Mouse (Mus musculus): ENCODE results near the gene Psmd13. TPM values are rescaled to one million over a fixed set of nuclear protein-coding genes. Genes with fewer than 3 reads are reported as not detected.

Psmd13 gene
- polyA plus RNA-seq, 1 experiment: 130 TPM

DNA sequence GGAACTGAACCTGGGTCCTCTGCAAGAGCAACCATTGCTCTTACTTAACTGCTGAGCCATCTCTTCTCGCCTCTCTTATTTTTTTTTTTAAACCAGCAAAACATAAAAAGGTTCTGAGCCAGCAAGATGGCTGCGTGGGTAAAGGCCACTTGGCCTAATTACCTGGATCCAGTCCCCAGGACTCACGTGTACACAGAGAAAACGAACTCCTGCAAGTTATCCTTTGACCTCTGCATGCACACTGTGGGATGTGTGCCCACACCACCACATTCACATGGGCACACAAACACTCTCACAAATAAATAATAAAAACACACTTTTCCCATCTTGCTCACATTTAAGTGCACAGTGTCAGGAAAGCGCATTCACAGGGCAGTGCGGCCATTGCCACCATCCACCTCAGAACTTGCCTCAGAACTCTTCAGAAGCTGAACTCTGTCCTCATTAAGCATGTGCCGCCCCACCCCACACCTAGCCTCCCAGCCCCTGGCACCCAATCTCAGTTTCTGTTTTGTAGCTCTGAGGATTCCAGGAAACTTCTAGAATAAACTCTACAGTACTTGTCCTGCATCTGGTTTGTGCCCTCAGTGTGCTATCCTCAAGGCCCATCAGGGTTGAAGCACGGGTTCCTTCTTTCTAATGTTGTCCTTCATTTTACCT lies 32.4 kb downstream of the Psmd13 start:
- peaks cover 74% of the 10 kb centered on the region for H3K4me1 ChIP-seq
- H3K36me3 ChIP-seq (replicated peaks; ENCODE audit: low read length): no peaks in the 10 kb centered on the region
- no peaks in the 10 kb centered on the region for H3K9me3 ChIP-seq
- no peaks in the 10 kb centered on the region for H3K27me3 ChIP-seq (replicated peaks)
- no peak overlapping the region for H3K4me3 ChIP-seq (replicated peaks)
- no peak for TF ChIP-seq GATA1 (IDR thresholded peaks at IDR 0.05; ENCODE audit: borderline replicate concordance, low read length)
- no peak for TF ChIP-seq FLI1 (IDR thresholded peaks at IDR 0.05; ENCODE audit: low read length)

DNA sequence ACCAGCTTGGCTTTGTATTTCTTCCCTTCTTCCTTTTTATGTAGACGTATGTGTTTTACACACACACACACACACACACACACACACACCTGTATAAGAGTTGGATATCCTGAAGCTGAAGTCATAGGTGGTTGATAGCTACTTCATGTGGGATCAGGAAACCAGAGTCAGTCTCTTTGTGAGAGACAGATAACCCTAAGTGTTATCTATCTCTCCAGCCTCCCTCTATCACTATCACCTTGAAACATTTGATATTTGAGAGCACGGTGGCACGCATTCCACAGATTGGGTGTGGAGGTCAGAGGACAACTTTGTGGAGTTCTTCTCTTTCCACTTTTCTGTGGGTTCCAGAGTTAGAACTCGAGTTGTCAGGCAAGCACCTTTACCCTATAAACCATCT lies 38.1 kb downstream of the Psmd13 start:
- Histone ChIP-seq H3K36me3 (replicated peaks; ENCODE audit: low read length) (peaks cover 27% of the 10 kb centered on the region), H3K4me3 (replicated peaks) (peak overlapping the region; percentile 91), H3K4me1 (peaks cover 100% of the 10 kb centered on the region), H3K9me3 (no peaks in the 10 kb centered on the region), H3K27me3 (replicated peaks) (no peaks in the 10 kb centered on the region)
- no peak for TF ChIP-seq FLI1 (IDR thresholded peaks at IDR 0.05; ENCODE audit: low read length)
- no peak for TF ChIP-seq GATA1 (IDR thresholded peaks at IDR 0.05; ENCODE audit: borderline replicate concordance, low read length)

DNA sequence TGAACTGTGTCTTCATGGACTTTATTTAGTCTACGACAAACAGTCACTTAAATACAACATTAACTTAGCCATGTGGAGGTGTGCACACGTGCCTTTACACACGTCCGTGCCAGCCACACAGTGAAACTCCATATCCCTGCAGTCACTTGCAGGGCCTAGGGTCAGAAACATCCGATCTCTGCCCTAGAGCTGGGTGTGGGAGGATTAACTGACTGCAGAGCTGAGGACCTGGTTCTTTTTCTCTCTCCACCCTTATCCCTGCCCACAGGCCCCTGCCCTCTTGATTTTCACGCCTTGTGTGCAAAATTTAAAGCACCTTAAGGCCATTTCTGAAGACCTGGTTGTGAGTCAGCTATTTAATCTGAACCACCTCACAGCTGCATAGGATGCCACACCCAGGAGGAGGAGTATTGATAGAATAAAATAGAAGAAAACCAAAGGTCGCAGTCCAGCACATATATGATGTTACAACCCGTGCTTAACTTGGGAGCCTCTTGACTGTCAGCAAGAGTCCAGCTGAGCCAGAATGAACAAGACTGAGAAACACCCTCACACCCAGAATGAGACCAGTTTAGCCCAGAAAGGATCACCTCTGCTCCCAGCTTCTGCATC lies 38.8 kb downstream of the Psmd13 start, which contains the start of gene Nlrp6:
Nlrp6 (plus strand) TSS at position 485 of the 612 bp plus-strand sequence.
- Histone ChIP-seq H3K4me3 (replicated peaks) (peak within 1 kb of the TSS; percentile 91), H3K4me1 (peaks cover 100% of the 10 kb centered on the region), H3K27me3 (replicated peaks) (no peaks in the 10 kb centered on the region), H3K9me3 (no peaks in the 10 kb centered on the region), H3K36me3 (replicated peaks; ENCODE audit: low read length) (peaks cover 33% of the 10 kb centered on the region)
- TF ChIP-seq FLI1 (IDR thresholded peaks at IDR 0.05; ENCODE audit: low read length) (no peak), GATA1 (IDR thresholded peaks at IDR 0.05; ENCODE audit: borderline replicate concordance, low read length) (no peak)

DNA sequence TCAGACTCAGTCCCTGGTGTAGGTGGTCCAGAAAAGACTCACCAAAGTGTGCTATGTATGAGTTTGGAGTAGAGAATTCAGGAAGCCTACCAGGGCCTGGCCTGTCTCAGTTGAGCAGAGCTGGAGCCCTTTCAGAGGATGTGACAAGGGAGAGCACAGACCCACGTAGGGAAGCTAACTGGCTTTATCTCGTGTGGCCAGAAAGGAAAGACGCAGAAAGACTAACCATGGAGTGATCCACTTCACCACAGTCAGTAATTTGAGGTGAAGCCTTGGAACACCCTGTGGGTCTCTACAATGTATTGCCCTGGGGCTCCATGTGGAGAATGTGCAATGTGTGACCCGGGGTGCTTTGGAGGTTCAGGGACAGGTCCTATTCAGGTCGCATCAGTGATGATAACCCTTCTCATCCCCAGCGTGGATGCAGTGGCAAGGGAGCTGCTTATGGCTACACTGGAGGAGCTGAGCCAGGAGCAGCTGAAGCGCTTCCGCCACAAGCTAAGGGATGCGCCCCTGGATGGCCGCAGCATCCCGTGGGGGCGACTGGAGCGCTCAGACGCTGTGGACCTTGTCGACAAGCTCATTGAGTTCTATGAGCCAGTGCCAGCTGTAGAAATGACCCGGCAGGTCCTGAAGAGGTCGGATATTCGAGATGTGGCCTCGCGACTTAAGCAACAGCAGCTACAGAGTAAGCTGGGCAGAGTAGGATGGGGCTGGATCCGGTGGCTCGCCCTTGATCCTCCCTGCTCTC lies 39.6 kb downstream of the Psmd13 start:
- peaks cover 100% of the 10 kb centered on the region for H3K4me1 ChIP-seq
- no peaks in the 10 kb centered on the region for H3K9me3 ChIP-seq
- H3K36me3 ChIP-seq (replicated peaks; ENCODE audit: low read length): peaks cover 42% of the 10 kb centered on the region
- TF ChIP-seq FLI1 (IDR thresholded peaks at IDR 0.05; ENCODE audit: low read length): no peak
- TF ChIP-seq GATA1 (IDR thresholded peaks at IDR 0.05; ENCODE audit: borderline replicate concordance, low read length): peak; percentile 85; the same call in 2 of the 3 replicates
- H3K4me3 ChIP-seq (replicated peaks): peak overlapping the region; percentile 91
- no peaks in the 10 kb centered on the region for H3K27me3 ChIP-seq (replicated peaks)

DNA sequence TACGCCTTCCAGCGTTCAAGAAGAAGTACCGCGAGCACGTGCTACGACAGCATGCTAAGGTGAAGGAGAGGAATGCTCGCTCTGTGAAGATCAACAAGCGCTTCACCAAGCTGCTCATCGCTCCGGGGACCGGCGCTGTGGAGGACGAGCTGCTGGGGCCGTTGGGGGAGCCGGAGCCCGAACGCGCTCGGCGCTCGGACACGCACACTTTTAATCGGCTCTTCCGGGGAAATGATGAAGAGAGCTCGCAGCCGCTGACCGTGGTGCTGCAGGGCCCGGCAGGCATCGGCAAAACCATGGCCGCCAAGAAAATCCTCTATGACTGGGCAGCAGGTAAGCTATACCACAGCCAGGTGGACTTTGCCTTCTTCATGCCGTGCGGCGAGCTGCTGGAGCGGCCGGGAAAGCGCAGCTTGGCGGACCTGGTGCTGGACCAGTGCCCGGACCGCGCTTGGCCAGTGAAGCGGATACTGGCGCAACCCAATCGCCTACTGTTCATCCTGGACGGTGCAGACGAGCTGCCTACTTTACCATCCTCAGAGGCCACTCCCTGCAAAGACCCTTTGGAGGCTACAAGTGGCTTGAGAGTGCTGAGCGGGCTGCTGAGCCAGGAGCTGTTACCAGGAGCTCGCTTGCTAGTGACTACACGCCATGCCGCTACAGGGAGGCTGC lies 40.8 kb downstream of the Psmd13 start:
- Histone ChIP-seq H3K4me1 (peaks cover 100% of the 10 kb centered on the region), H3K36me3 (replicated peaks; ENCODE audit: low read length) (peaks cover 53% of the 10 kb centered on the region), H3K27me3 (replicated peaks) (no peaks in the 10 kb centered on the region), H3K9me3 (peaks cover 2% of the 10 kb centered on the region), H3K4me3 (replicated peaks) (peak overlapping the region; percentile 91)
- no peak for TF ChIP-seq GATA1 (IDR thresholded peaks at IDR 0.05; ENCODE audit: borderline replicate concordance, low read length)
- no peak for TF ChIP-seq FLI1 (IDR thresholded peaks at IDR 0.05; ENCODE audit: low read length)

DNA sequence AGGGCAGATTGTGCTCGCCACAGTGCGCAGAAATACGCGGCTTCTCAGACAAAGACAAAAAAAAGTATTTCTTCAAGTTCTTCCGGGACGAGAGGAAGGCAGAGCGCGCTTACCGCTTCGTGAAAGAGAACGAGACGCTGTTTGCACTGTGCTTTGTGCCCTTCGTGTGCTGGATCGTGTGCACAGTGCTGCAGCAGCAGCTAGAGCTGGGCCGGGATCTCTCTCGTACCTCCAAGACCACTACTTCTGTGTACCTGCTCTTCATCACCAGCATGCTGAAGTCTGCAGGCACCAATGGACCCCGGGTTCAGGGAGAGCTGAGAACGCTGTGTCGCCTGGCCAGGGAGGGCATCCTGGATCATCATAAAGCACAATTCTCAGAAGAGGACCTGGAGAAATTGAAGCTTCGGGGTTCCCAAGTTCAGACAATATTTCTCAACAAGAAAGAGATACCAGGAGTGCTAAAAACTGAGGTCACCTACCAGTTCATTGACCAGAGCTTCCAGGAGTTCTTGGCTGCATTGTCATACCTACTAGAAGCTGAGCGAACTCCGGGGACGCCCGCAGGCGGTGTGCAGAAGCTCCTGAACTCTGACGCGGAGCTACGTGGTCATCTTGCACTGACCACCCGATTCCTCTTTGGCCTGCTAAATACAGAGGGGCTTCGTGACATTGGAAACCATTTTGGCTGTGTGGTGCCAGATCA lies 41.5 kb downstream of the Psmd13 start:
- peaks cover 97% of the 10 kb centered on the region for H3K4me1 ChIP-seq
- H3K9me3 ChIP-seq: peaks cover 7% of the 10 kb centered on the region
- H3K27me3 ChIP-seq (replicated peaks): no peaks in the 10 kb centered on the region
- H3K36me3 ChIP-seq (replicated peaks; ENCODE audit: low read length): peaks cover 60% of the 10 kb centered on the region
- peak overlapping the region; percentile 91 for H3K4me3 ChIP-seq (replicated peaks)
- TF ChIP-seq FLI1 (IDR thresholded peaks at IDR 0.05; ENCODE audit: low read length) (no peak), GATA1 (IDR thresholded peaks at IDR 0.05; ENCODE audit: borderline replicate concordance, low read length) (no peak)

DNA sequence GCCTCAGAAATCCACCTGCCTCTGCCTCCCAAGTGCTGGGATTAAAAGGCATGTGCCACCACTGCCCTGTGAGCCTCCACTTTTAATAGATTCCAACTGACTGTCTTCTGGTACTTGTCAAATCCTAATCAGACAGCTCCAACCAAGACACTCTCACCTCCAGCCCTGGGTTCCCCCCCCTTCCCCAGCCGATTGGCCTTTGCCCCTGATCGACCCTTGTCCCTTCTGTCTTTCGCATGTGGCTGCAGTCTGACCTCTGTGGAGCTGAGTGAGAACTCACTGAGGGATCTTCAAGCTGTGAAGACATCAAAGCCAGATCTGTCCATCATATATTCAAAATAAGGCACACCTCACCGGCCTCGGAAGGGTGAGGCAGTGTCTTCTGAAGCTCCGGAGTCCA lies 45.4 kb downstream of the Psmd13 start:
- H3K36me3 ChIP-seq (replicated peaks; ENCODE audit: low read length): peaks cover 69% of the 10 kb centered on the region
- TF ChIP-seq FLI1 (IDR thresholded peaks at IDR 0.05; ENCODE audit: low read length): no peak
- TF ChIP-seq GATA1 (IDR thresholded peaks at IDR 0.05; ENCODE audit: borderline replicate concordance, low read length): no peak
- no peak overlapping the region for H3K4me3 ChIP-seq (replicated peaks)
- H3K27me3 ChIP-seq (replicated peaks): no peaks in the 10 kb centered on the region
- peaks cover 57% of the 10 kb centered on the region for H3K4me1 ChIP-seq
- H3K9me3 ChIP-seq: peaks cover 15% of the 10 kb centered on the region

DNA sequence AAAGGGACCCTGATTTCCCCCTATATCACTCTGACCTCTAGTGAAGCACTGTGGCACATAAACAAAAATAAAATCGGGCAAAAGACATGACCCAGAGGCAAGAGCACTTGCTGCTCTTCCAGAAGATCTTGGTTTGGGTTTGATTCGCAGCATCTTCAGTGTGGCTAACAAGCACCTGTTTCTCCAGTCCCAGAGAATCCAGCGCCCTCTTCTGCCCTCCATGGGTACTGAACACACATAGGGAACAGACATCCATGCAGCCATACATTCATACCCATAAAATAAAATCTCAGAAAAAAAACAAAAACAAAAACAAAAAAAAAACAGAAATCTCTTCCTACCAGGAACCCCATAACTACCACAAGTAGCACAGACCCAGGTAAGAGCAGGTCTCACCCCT lies 56.7 kb downstream of the Psmd13 start:
- Histone ChIP-seq H3K9me3 (no peaks in the 10 kb centered on the region), H3K27me3 (replicated peaks) (no peaks in the 10 kb centered on the region), H3K4me1 (peaks cover 54% of the 10 kb centered on the region), H3K4me3 (replicated peaks) (no peak overlapping the region), H3K36me3 (replicated peaks; ENCODE audit: low read length) (peaks cover 8% of the 10 kb centered on the region)
- TF ChIP-seq GATA1 (IDR thresholded peaks at IDR 0.05; ENCODE audit: borderline replicate concordance, low read length) (no peak), FLI1 (IDR thresholded peaks at IDR 0.05; ENCODE audit: low read length) (no peak)

DNA sequence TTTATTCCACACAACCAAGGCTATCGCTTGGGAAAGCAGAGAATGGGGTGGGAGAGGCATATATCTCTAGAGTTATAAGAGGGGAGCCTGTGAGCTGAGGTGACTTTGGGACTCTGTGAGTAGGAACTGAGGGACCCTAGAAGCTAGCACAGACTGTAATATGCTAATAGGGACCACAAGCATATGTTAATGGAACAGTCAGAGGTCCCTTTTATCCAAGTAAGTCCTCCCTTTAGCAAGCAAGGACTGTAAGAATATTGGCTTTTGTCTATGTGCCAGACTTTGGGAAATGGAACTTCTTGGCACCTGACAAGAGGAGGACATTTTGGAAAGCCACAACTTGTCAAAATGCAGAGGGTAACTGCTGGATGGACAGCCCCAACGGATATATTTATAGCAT lies 57.1 kb downstream of the Psmd13 start:
- Histone ChIP-seq H3K27me3 (replicated peaks) (no peaks in the 10 kb centered on the region), H3K4me1 (peaks cover 58% of the 10 kb centered on the region), H3K36me3 (replicated peaks; ENCODE audit: low read length) (peaks cover 12% of the 10 kb centered on the region), H3K9me3 (no peaks in the 10 kb centered on the region), H3K4me3 (replicated peaks) (no peak overlapping the region)
- TF ChIP-seq FLI1 (IDR thresholded peaks at IDR 0.05; ENCODE audit: low read length): no peak
- TF ChIP-seq GATA1 (IDR thresholded peaks at IDR 0.05; ENCODE audit: borderline replicate concordance, low read length): no peak

All from megakaryocyte, embryonic 14.5 days (primary cell).